Mouse (Mus musculus) ovary, adult 18-20 months (tissue): ENCODE measurements around the gene Isg15.

ENCODE experiments used
- DNase-seq: peaks from one replicate; pipeline ENCODE4 v3.0.0; 2022; ENCODE audit warnings: low spot score, mixed read lengths

Gene Isg15

GRCm38 (mm10) chr4:156203001-156203412, 2.4 kb upstream of the Isg15 start, which contains the start of gene AW011738:
Gene AW011738, plus strand, starts transcription at chr4:156203304.
- peak; percentile 46 for DNase-seq

DNA sequence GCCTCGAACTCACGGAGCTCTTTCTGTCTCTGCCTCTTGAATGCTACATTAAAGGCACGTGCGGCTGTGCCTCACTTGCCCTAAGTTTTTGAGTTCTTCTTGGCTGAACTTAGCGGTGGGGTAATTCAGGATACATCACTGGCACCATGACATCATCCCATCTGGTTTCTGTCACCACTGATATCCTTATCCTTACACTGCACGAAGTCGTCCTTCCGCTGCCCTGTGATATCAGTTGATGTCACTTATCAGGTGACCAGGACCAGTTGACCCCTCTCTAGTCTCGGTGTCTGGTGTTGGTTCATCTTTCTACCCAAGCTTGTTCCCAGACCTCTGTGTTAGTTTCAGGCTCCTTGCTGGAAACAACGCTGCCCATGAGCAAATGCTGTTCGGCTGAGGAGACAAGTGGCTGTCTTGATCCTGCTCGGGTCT, 1.9 kb upstream of the Isg15 start:
- no peak for DNase-seq

DNA sequence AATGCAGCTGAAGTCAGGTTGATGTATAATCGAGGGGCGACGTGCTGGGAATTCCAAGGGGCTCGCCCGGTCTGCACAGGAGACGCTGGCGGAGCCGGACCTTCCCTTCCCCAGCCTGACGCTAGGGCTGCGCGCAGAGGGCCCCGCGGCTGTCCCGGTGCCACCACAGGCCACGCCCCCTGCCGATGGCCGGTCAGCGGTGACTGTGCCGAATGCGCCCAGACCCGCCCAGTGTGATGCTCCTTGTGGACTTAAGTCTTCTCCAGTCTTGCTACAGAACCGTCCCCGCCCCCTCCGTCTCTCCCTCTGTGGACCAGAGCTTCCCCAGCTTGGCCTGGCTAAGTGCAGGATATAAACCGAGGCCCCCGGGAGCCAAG, 2.8 kb downstream of the Isg15 start:
- DNase-seq, result peak; percentile 79

DNA sequence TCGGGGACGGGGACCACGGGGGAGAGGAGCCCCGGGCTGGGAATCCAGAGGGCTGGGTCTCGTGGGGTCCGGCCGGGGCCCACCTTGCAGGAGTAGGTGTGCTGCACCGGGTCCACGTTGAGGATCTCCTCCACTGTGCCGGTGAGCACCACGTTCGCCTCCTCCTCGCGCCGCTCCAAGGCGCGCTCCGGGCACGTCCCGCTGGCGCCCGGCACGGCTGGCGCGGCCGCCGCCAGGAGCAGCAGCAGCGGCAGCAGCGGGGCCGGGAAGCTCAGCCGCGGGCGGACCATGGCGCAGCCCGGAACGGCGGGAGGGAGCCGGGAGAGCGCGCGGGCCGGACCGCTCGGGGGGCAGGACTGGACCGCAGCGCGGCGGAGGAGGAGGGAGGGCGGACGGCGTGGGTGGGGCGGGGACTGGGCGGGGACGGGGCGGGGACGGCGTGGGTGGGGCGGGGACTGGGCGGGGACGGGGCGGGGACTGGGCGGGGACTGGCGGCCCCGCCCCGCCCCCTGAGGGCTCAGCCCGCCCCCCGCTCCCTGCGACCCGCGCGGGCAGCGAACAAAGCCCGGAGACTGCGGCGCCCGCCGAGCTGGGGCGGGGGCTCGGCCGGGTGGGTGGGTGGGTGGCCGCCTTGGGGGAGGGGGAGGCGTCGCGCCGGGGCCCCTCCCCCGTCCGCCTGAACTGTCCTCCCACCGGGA, 3.3 kb downstream of the Isg15 start, which contains the start of gene Agrn:
Gene Agrn (minus strand): TSS at position 358 of the 698 bp plus-strand sequence.
- peak; percentile 63 for DNase-seq

- no peak for DNase-seq
Observed at GRCm38 (mm10) chr4:156195927-156196870, 4.4 kb downstream of the Isg15 start.

GRCm38 (mm10) chr4:156194346-156194745, 6.3 kb downstream of the Isg15 start:
- DNase-seq, result no peak

DNA sequence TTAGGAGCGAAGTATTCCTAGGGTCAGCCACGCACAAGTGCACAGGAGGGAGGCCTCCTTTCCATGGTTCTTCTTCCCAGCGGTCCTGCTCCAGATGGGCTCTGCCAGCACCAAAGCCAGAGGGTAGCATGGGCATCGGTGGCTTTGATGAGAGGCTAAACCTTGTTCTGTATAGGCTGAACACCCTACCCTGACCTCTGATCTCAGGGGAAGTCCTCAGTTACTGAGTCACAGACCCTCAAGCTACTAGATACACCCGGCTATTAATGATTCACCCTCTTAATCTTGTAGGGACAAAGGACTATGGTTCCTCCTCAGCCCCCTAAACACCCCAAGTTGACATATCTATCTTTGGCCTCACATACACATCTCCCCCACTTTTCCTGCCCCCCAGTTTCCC, 6.7 kb downstream of the Isg15 start:
- DNase-seq, result no peak

DNA sequence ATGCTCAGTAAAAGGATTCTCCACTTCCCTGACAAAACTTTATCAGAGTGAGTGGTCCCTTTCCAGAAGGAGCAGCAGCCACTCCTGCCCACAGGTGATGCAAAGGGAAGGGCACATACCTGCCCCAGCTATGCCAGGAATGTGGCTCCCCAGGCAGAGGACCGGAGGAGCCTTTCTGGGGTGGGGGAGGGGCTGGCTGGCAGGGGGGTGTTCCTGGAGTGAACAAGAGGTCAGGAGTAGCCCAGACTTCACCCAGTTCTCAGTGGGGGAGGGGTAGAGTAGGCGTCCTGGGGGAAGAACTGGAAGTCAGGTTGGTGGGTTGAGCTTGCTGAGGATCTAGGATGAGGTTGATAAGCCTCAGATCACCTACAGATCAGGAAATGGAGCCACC, 7.4 kb downstream of the Isg15 start:
- no peak for DNase-seq

- no peak for DNase-seq
Observed at GRCm38 (mm10) chr4:156192421-156193199, 8.0 kb downstream of the Isg15 start.

GRCm38 (mm10) chr4:156188811-156189323, 11.8 kb downstream of the Isg15 start:
- DNase-seq, result no peak

- no peak for DNase-seq
Observed at GRCm38 (mm10) chr4:156188162-156188810, 12.3 kb downstream of the Isg15 start.

DNA sequence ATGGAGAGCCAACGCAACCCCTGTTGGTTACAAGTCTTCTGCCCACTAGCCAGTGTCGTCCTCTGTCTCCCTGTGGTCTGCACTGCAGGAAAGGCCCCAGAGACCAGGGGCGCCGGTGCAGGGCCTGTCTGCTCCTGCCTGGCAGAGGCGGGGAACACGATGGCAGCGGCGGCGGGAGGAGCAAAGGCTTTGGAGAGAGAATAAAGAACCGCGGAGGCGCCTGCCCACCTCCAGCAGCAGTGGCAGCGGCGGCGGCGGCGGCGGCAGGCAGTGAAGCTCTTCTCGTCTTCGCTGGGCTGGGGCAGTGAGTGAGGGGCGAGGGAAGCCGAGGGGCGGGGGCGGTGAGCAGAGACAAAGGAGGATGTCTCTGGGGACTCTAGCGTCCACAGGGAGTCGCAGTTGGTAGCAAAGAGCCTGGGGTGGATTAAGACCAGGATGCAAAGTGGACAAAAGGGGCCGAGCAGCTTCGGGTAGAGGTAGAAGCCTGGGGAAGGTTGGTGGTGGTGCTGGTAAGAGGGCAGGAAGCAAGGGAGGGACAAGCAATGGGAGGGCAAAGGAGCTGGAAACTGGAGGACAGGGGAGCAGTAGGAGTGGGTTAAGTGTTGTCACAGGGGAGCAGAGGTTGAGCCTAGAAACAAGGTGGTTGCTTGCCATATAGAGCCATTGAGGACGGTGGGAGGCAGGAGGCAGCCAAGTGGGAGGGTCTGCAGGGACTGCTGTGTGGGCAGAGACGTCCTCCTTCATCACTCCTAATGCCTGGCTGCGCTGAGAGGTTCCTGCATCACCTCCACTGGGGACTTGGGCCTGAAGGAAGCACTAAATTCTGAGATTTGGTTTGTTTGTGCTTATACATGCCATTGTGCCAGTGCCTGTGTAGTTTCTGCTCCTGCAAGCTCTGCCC, 14.4 kb downstream of the Isg15 start:
- no peak for DNase-seq

DNA sequence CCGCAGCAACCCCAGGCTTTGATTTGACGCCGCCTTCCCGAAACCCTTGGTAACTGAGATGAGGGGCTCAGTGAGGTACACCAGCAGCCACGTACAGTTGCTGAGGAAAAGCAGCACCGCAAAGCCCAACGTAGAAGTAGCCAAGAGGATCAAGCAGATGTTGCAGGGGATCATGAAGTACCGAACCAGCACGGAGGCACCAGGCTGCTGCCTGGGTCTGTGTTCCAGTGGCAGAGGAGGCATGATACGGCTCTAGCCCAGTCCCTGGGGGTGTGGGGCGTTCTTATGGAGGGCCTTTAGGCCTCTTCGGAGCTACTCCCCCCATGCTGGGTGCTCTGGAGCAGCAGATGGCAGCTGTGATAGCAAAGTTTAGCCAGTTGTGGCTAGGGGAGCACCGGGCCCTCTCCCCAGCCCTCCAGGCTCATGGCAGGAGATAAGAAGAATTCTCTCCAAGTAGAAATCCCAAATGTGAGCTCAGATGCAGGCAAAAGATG, 15.1 kb downstream of the Isg15 start:
- DNase-seq, result no peak

- no peak for DNase-seq
Observed at GRCm38 (mm10) chr4:156184291-156184954, 16.2 kb downstream of the Isg15 start.

DNA sequence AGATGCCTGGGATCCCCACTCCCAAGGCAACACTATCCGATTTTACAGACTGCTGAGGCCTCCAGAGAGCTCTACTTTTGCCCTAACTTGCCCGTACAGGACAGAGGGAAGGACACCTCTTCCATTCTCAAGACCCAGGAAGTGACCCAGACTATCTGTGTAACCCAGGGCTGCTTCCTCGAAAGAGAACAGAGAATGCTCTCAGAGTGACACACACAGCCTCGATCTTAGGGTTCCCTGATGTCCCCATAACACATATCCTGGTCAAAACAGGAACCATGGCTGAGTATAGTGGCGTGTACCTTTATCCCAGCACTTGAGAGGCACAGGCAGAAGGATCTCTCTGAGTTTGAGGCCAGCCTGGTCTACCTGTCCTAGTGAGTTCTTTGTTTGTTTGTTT, 16.9 kb downstream of the Isg15 start:
- no peak for DNase-seq

GRCm38 (mm10) chr4:156177630-156178029, 23.0 kb downstream of the Isg15 start:
- no peak for DNase-seq

GRCm38 (mm10) chr4:156171828-156172227, 28.8 kb downstream of the Isg15 start:
- DNase-seq, result no peak

- DNase-seq, result no peak
Observed at GRCm38 (mm10) chr4:156169129-156169528, 31.5 kb downstream of the Isg15 start.

DNA sequence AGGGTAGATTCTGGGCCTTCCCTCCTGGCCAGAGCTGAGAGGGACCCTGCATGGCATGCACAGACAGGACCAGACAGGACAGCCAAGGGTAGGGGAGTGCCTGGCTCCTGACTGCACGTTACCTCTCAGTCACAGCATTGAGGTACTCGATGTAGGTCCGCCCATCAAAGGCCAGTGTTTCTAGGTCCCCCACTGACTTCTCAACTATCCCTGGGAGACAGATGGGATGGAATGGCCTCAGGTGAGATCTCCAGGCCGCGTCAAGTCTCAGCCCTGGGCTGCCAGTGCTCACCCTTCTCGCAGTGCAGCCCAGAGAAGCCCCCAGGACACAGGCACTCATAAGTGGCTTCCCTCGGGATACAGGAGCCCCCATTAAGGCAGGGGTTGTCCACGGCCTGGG, 32.0 kb downstream of the Isg15 start:
- no peak for DNase-seq

- DNase-seq, result no peak
Observed at GRCm38 (mm10) chr4:156166477-156166876, 34.1 kb downstream of the Isg15 start.
